Mouse (Mus musculus): ENCODE data around the gene Card11. TPM values are rescaled to one million over a fixed set of nuclear protein-coding genes. Genes with fewer than 3 reads are reported as not detected.

The Card11 gene
- total and polyA plus RNA-seq, 3 experiments, result 0.23 to 0.82 (median 0.80) TPM

GRCm38 (mm10) chr5:141038342-141038741 is 38.0 kb upstream of the Card11 start:
- H3K27me3 ChIP-seq (ENCODE audit: control insufficient read depth, insufficient read depth, low read length), result no peaks in the 10 kb centered on the region
- H3K4me3 ChIP-seq, result no peak overlapping the region
- H3K36me3 ChIP-seq (ENCODE audit: control insufficient read depth, insufficient read depth, low read length), result no peaks in the 10 kb centered on the region
- no peaks in the 10 kb centered on the region for H3K4me1 ChIP-seq (ENCODE audit: control insufficient read depth, insufficient read depth, low read length)
- no peak overlapping the region for H3K9ac ChIP-seq (ENCODE audit: low read depth, low read length)
- no peaks in the 10 kb centered on the region for H3K79me2 ChIP-seq (replicated peaks; ENCODE audit: control insufficient read depth, insufficient read depth, low read length)
- no peak overlapping the region for H3K27ac ChIP-seq
- DNase-seq, result no peak
- TF ChIP-seq CTCF (IDR thresholded peaks at IDR 0.05) (no peak), EP300 (IDR thresholded peaks at IDR 0.05; ENCODE audit: insufficient read depth, low read depth, low read length) (no peak), POLR2A (IDR thresholded peaks at IDR 0.05; ENCODE audit: insufficient read depth, low read depth, low read length) (no peak)
- intact Hi-C loops (cut with DNase I), result no loop called here
- WGBS, result 53% methylated on average over 1 of the region's 1 CpGs

GRCm38 (mm10) chr5:141035346-141035745 is 35.0 kb upstream of the Card11 start:
- DNase-seq, result no peak
- H3K4me3 ChIP-seq, result no peak overlapping the region
- H3K36me3 ChIP-seq (ENCODE audit: control insufficient read depth, insufficient read depth, low read length), result no peaks in the 10 kb centered on the region
- no peaks in the 10 kb centered on the region for H3K79me2 ChIP-seq (replicated peaks; ENCODE audit: control insufficient read depth, insufficient read depth, low read length)
- no peak overlapping the region for H3K9ac ChIP-seq (ENCODE audit: low read depth, low read length)
- no peak overlapping the region for H3K27ac ChIP-seq
- H3K27me3 ChIP-seq (ENCODE audit: control insufficient read depth, insufficient read depth, low read length), result no peaks in the 10 kb centered on the region
- intact Hi-C loops (cut with DNase I), result no loop called here
- no peaks in the 10 kb centered on the region for H3K4me1 ChIP-seq (ENCODE audit: control insufficient read depth, insufficient read depth, low read length)
- 85% methylated on average over 6 of the region's 6 CpGs for WGBS
- TF ChIP-seq CTCF (IDR thresholded peaks at IDR 0.05) (no peak), POLR2A (IDR thresholded peaks at IDR 0.05; ENCODE audit: insufficient read depth, low read depth, low read length) (no peak), EP300 (IDR thresholded peaks at IDR 0.05; ENCODE audit: insufficient read depth, low read depth, low read length) (no peak)

DNA sequence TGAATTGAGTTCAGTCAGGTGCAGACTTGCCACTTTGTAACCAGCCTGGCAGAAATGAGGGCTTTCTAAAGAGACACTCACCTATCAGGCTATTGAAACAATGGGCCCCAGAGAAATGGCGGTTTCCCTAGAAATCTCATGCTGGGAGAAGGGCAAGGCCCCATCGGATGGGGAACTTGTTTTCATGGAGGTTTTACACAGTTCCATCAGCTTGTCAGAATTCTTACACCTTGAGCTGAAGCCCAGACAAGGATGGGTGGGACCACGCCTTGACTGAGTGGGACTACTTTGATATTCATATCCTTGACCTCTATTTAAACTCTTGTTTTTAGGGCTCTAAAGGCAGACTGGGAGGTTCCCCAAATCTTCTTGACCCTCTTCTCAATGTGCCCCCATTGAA is 33.9 kb upstream of the Card11 start:
- Histone ChIP-seq H3K27ac (no peak overlapping the region), H3K9ac (ENCODE audit: low read depth, low read length) (no peak overlapping the region), H3K4me3 (no peak overlapping the region), H3K36me3 (ENCODE audit: control insufficient read depth, insufficient read depth, low read length) (no peaks in the 10 kb centered on the region), H3K79me2 (replicated peaks; ENCODE audit: control insufficient read depth, insufficient read depth, low read length) (no peaks in the 10 kb centered on the region), H3K27me3 (ENCODE audit: control insufficient read depth, insufficient read depth, low read length) (no peaks in the 10 kb centered on the region), H3K4me1 (ENCODE audit: control insufficient read depth, insufficient read depth, low read length) (no peaks in the 10 kb centered on the region)
- TF ChIP-seq CTCF (IDR thresholded peaks at IDR 0.05), result no peak
- no peak for TF ChIP-seq EP300 (IDR thresholded peaks at IDR 0.05; ENCODE audit: insufficient read depth, low read depth, low read length)
- no peak for TF ChIP-seq POLR2A (IDR thresholded peaks at IDR 0.05; ENCODE audit: insufficient read depth, low read depth, low read length)
- no peak for DNase-seq
- whole genome bisulfite sequencing, result 73% methylated on average over 3 of the region's 3 CpGs
- intact Hi-C loops (cut with DNase I), result no loop called here

DNA sequence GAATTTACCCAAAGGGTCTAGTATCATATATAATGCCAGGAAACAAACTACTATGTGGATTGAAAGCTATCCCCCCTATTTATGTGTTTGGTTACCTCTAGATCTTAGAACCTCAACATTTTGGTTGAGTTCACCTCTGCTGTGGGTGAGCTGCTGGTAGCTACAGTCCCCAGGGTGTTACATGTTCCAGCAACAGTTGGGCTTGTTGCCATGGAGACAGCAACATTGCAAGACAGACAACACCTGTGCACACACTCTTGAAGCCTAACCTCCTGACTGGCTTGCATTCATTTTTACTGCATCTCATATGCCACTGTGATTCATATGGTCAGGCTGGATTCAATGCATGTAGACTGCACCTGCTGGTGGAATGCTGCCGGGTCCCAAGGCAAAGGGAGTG is 32.6 kb upstream of the Card11 start:
- Histone ChIP-seq H3K79me2 (replicated peaks; ENCODE audit: control insufficient read depth, insufficient read depth, low read length) (no peaks in the 10 kb centered on the region), H3K4me3 (no peak overlapping the region), H3K4me1 (ENCODE audit: control insufficient read depth, insufficient read depth, low read length) (no peaks in the 10 kb centered on the region), H3K9ac (ENCODE audit: low read depth, low read length) (no peak overlapping the region), H3K27me3 (ENCODE audit: control insufficient read depth, insufficient read depth, low read length) (no peaks in the 10 kb centered on the region), H3K27ac (no peak overlapping the region), H3K36me3 (ENCODE audit: control insufficient read depth, insufficient read depth, low read length) (no peaks in the 10 kb centered on the region)
- no peak for TF ChIP-seq EP300 (IDR thresholded peaks at IDR 0.05; ENCODE audit: insufficient read depth, low read depth, low read length)
- no peak for DNase-seq
- WGBS, result 89% methylated on average over 1 of the region's 1 CpGs
- intact Hi-C loops (cut with DNase I), result no loop called here

- Histone ChIP-seq H3K79me2 (replicated peaks; ENCODE audit: control insufficient read depth, insufficient read depth, low read length) (no peaks in the 10 kb centered on the region), H3K27me3 (ENCODE audit: control insufficient read depth, insufficient read depth, low read length) (no peaks in the 10 kb centered on the region), H3K27ac (no peak overlapping the region), H3K9ac (ENCODE audit: low read depth, low read length) (no peak overlapping the region), H3K4me3 (no peak overlapping the region), H3K36me3 (ENCODE audit: control insufficient read depth, insufficient read depth, low read length) (no peaks in the 10 kb centered on the region), H3K4me1 (ENCODE audit: control insufficient read depth, insufficient read depth, low read length) (no peaks in the 10 kb centered on the region)
- no peak for DNase-seq
- 91% methylated on average over 2 of the region's 2 CpGs for WGBS
- TF ChIP-seq CTCF (IDR thresholded peaks at IDR 0.05) (no peak), POLR2A (IDR thresholded peaks at IDR 0.05; ENCODE audit: insufficient read depth, low read depth, low read length) (no peak), EP300 (IDR thresholded peaks at IDR 0.05; ENCODE audit: insufficient read depth, low read depth, low read length) (no peak)
- intact Hi-C loops (cut with DNase I), result no loop called here
Measured at GRCm38 (mm10) chr5:141029364-141029763, 29.0 kb upstream of the Card11 start.

DNA sequence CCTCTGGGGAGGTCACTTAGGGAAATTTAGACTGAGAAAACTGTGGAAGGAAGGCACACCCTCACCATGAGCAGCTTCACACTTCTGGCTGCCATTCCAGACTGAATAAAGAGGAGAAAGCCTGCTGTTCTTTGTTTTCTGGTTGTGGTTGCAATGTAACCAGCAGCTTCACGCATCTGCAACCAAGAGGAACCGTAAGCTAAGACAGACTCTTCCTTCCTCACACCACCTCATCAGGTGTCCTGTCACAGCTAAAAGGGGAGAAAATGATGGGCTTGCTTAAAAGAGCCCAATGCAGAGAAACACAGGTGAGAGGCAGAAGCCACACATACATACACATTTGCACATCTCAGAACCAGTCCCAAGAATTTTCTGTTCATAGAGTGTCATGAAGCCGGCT is 25.3 kb upstream of the Card11 start:
- Histone ChIP-seq H3K4me1 (ENCODE audit: control insufficient read depth, insufficient read depth, low read length) (no peaks in the 10 kb centered on the region), H3K9ac (ENCODE audit: low read depth, low read length) (no peak overlapping the region), H3K36me3 (ENCODE audit: control insufficient read depth, insufficient read depth, low read length) (no peaks in the 10 kb centered on the region), H3K4me3 (no peak overlapping the region), H3K79me2 (replicated peaks; ENCODE audit: control insufficient read depth, insufficient read depth, low read length) (no peaks in the 10 kb centered on the region), H3K27me3 (ENCODE audit: control insufficient read depth, insufficient read depth, low read length) (no peaks in the 10 kb centered on the region), H3K27ac (no peak overlapping the region)
- no peak for DNase-seq
- no peak for TF ChIP-seq POLR2A (IDR thresholded peaks at IDR 0.05; ENCODE audit: insufficient read depth, low read depth, low read length)
- TF ChIP-seq EP300 (IDR thresholded peaks at IDR 0.05; ENCODE audit: insufficient read depth, low read depth, low read length), result no peak
- TF ChIP-seq CTCF (IDR thresholded peaks at IDR 0.05), result no peak
- 88% methylated on average over 3 of the region's 3 CpGs for WGBS
- intact Hi-C loops (cut with DNase I), result no loop called here

Measured in heart, adult 2 months (tissue).